Mouse (Mus musculus): ENCODE results near the gene Medag. TPM values are rescaled to one million over a fixed set of nuclear protein-coding genes. Genes with fewer than 3 reads are reported as not detected.

The Medag gene
- polyA plus RNA-seq, 1 experiment from 2014 or later = 0.75 TPM

DNA sequence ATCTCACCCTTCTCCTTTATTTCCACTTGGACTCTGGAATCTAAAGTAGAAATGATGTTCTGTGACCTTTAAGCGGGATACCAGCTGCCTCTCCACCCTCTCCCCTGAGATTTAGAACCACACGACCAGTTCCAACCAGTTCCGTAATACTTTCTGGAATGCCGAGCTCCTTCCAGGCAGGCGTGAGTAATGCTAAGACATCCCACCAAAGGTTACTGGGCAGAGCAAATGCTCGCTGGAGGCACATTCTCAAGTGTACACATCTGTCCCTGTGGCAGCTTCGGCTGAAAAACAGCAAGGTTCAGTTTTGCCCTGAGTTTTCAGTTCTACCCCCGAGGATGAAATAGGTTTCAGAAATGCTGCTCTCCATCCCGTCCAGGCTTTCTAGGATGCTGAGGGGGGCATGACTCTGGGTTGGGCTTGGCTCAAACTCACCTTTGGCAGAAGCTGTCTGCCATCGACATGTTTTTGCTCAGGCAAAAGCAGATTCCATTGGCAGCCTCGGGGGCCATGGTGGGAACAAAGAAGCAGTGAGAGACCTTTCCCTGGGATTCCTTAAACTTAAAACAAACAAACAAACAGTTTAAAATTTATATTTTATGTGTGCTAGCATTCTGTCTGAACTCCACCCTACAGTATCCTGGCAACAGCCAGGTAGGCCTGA lies 21.9 kb upstream of the Medag start:
- peaks cover 11% of the 10 kb centered on the region for H3K4me1 ChIP-seq (replicated peaks; ENCODE audit: control insufficient read depth, insufficient read depth, low read length)
- H3K4me3 ChIP-seq (ENCODE audit: low read depth, low read length) = no peak overlapping the region
- no peak overlapping the region for H3K4me2 ChIP-seq

DNA sequence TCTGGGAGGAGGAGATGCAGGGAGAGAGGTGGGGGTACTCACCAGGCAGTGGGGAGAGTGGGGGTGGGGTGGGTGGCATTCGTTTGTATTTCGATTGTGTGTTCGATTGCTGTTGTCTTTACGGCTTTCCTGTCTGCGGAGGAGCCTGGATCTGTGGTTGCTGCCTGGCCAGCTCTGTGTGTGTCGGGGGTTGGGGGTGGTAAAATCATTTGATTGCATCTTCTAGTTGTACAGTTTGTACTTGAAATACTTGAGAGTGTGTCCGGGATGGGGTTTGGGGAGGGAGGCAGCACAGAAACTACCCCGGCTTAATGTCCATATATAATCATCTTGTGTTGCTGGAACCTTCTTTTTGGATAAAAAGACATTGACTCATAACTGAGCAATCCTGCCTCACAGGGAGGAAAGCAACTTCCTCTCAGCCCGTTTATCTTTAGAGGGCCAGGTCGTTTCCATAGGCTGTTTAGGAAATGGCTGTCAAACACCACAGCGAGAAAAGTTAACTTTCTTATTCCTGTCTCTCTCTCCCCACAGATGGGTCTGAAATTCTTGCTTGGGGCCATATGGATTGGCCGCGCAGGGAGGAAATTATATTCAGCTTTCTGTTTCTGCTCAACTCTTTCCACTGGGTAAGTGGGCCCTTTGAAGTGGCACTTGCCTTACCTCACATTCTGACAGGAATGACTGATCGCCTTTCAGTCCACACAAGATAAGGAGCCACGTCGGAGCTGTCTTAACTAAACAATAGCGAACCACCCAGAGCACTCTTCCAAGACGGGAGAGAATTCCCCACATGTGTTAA lies 19.8 kb upstream of the Medag start:
- no peak overlapping the region for H3K4me3 ChIP-seq (ENCODE audit: low read depth, low read length)
- peaks cover 11% of the 10 kb centered on the region for H3K4me1 ChIP-seq (replicated peaks; ENCODE audit: control insufficient read depth, insufficient read depth, low read length)
- H3K4me2 ChIP-seq = peak overlapping the region; percentile 33
- H3K27me3 ChIP-seq (replicated peaks; ENCODE audit: control insufficient read depth, insufficient read depth, low read length) = no peaks in the 10 kb centered on the region
- DNase-seq (ENCODE audit: low spot score) (no peak), ATAC-seq (replicated peaks; ENCODE audit: low FRiP score) (peak; percentile 26; the same call in 1 of the 2 replicates)
- H3K36me3 ChIP-seq (ENCODE audit: control insufficient read depth, insufficient read depth, low read length) = no peaks in the 10 kb centered on the region
- H3K9me3 ChIP-seq (ENCODE audit: control insufficient read depth, low read length) = no peaks in the 10 kb centered on the region
- peak overlapping the region; percentile 73 for H3K27ac ChIP-seq (ENCODE audit: low read depth, low read length)
- H3K9ac ChIP-seq (ENCODE audit: low read depth, low read length) = no peak overlapping the region
- WGBS = 7% methylated on average over 18 of the region's 18 CpGs

More for the DNA sequence above, 21.9 kb upstream of the Medag start:
- WGBS = 70% methylated on average over 11 of the region's 11 CpGs
- Histone ChIP-seq H3K27ac (ENCODE audit: low read depth, low read length) (no peak overlapping the region), H3K9ac (ENCODE audit: low read depth, low read length) (no peak overlapping the region), H3K27me3 (replicated peaks; ENCODE audit: control insufficient read depth, insufficient read depth, low read length) (no peaks in the 10 kb centered on the region), H3K9me3 (ENCODE audit: control insufficient read depth, low read length) (no peaks in the 10 kb centered on the region), H3K36me3 (ENCODE audit: control insufficient read depth, insufficient read depth, low read length) (no peaks in the 10 kb centered on the region)
- ATAC-seq (replicated peaks; ENCODE audit: low FRiP score) (no peak), DNase-seq (ENCODE audit: low spot score) (no peak)

DNA sequence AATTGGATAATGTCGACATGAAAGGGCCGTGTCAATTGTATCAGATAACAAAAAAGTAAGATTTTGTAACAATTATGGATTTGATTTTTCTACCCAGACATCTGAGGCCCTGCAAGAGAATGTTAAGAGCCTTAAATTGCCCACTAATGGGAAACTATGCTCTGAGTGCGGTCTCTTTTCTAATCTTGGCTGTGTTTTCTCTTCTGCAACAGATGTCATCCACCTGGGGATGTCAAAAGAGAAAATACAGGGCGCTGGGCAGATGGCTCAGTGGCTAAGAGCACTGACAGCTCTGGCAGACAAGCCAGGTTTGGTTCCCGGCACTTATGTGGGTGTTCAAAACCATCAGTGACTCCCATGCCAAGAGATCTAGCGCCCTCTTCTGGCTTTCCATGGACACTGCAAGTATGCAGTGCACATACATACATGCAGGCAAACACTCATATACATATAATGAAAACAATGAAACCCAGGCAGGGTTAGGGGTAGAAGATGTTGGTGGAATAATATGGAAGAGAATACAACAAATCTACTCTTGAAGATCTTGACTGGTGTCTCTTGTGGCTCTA lies 19.0 kb upstream of the Medag start:
- Histone ChIP-seq H3K27ac (ENCODE audit: low read depth, low read length) (peak overlapping the region; percentile 73), H3K4me1 (replicated peaks; ENCODE audit: control insufficient read depth, insufficient read depth, low read length) (peaks cover 11% of the 10 kb centered on the region), H3K27me3 (replicated peaks; ENCODE audit: control insufficient read depth, insufficient read depth, low read length) (no peaks in the 10 kb centered on the region), H3K4me2 (peak overlapping the region; percentile 33; the same call in 1 of the 2 replicates), H3K36me3 (ENCODE audit: control insufficient read depth, insufficient read depth, low read length) (no peaks in the 10 kb centered on the region), H3K4me3 (ENCODE audit: low read depth, low read length) (no peak overlapping the region), H3K9me3 (ENCODE audit: control insufficient read depth, low read length) (no peaks in the 10 kb centered on the region), H3K9ac (ENCODE audit: low read depth, low read length) (no peak overlapping the region)
- no peak for ATAC-seq (replicated peaks; ENCODE audit: low FRiP score)
- DNase-seq (ENCODE audit: low spot score) = no peak
- WGBS = 52% methylated on average over 6 of the region's 6 CpGs

GRCm38 (mm10) chr5:149401446-149401975 lies 10.0 kb upstream of the Medag start:
- Histone ChIP-seq H3K36me3 (ENCODE audit: control insufficient read depth, insufficient read depth, low read length) (no peaks in the 10 kb centered on the region), H3K9ac (ENCODE audit: low read depth, low read length) (no peak overlapping the region), H3K4me1 (replicated peaks; ENCODE audit: control insufficient read depth, insufficient read depth, low read length) (no peaks in the 10 kb centered on the region), H3K4me2 (no peak overlapping the region), H3K9me3 (ENCODE audit: control insufficient read depth, low read length) (peaks cover 2% of the 10 kb centered on the region; the same call in 1 of the 2 replicates), H3K27me3 (replicated peaks; ENCODE audit: control insufficient read depth, insufficient read depth, low read length) (no peaks in the 10 kb centered on the region), H3K27ac (ENCODE audit: low read depth, low read length) (no peak overlapping the region), H3K4me3 (ENCODE audit: low read depth, low read length) (no peak overlapping the region)
- WGBS = 82% methylated on average over 7 of the region's 7 CpGs
- ATAC-seq (replicated peaks; ENCODE audit: low FRiP score) = no peak
- no peak for DNase-seq (ENCODE audit: low spot score)

- Histone ChIP-seq H3K27ac (ENCODE audit: low read depth, low read length) (no peak overlapping the region), H3K4me2 (no peak overlapping the region), H3K4me3 (ENCODE audit: low read depth, low read length) (no peak overlapping the region), H3K27me3 (replicated peaks; ENCODE audit: control insufficient read depth, insufficient read depth, low read length) (no peaks in the 10 kb centered on the region), H3K36me3 (ENCODE audit: control insufficient read depth, insufficient read depth, low read length) (no peaks in the 10 kb centered on the region), H3K9ac (ENCODE audit: low read depth, low read length) (no peak overlapping the region), H3K4me1 (replicated peaks; ENCODE audit: control insufficient read depth, insufficient read depth, low read length) (no peaks in the 10 kb centered on the region), H3K9me3 (ENCODE audit: control insufficient read depth, low read length) (peaks cover 2% of the 10 kb centered on the region; the same call in 1 of the 2 replicates)
- DNase-seq (ENCODE audit: low spot score) = no peak
- no peak for ATAC-seq (replicated peaks; ENCODE audit: low FRiP score)
- WGBS = 85% methylated on average over 10 of the region's 10 CpGs
Observed at GRCm38 (mm10) chr5:149402029-149402428, 9.5 kb upstream of the Medag start.

DNA sequence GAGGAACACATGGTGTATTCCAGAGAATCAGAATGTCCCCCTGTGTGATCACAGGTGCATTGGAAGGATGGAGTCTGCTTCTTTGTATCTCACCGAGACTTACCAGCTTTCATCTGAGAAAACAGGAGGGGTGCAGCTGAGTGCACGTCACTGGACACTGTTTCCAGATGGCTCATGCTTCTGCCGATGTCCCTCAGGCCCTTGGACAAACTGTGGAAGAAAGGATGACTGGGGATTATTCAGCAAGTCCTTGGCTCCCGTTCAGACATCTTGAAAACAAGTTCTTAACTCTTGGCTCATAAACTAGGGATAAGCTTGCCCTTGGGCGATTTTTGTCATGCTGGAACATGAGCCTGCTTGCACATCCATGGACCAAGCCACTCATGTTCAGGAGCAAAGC lies 8.2 kb upstream of the Medag start:
- Histone ChIP-seq H3K9ac (ENCODE audit: low read depth, low read length) (no peak overlapping the region), H3K9me3 (ENCODE audit: control insufficient read depth, low read length) (peaks cover 2% of the 10 kb centered on the region; the same call in 1 of the 2 replicates), H3K27ac (ENCODE audit: low read depth, low read length) (no peak overlapping the region), H3K36me3 (ENCODE audit: control insufficient read depth, insufficient read depth, low read length) (no peaks in the 10 kb centered on the region), H3K4me2 (no peak overlapping the region), H3K4me1 (replicated peaks; ENCODE audit: control insufficient read depth, insufficient read depth, low read length) (no peaks in the 10 kb centered on the region), H3K4me3 (ENCODE audit: low read depth, low read length) (no peak overlapping the region), H3K27me3 (replicated peaks; ENCODE audit: control insufficient read depth, insufficient read depth, low read length) (no peaks in the 10 kb centered on the region)
- DNase-seq (ENCODE audit: low spot score) (no peak), ATAC-seq (replicated peaks; ENCODE audit: low FRiP score) (no peak)
- whole genome bisulfite sequencing = 79% methylated on average over 5 of the region's 5 CpGs

DNA sequence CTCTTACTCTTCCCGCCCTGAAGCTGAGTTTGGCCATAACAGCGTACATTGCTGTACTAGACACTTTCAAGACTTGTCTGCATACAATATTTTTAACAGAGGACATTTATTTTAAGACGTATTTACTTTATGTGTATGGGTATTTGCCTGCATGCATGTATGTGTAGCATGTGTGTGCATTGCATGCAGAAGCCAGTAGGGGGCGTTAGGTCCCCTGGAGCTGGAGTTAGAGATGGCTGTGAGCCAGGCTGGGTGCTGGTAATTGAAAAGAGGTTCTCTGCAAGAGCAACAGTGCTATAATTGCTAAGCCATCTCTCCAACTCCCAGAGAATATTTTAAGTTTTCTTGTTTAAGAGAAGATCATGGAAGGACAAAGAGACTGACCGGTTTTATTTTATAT lies 6.8 kb upstream of the Medag start:
- no peak overlapping the region for H3K9ac ChIP-seq (ENCODE audit: low read depth, low read length)
- 76% methylated on average over 5 of the region's 5 CpGs for WGBS
- no peaks in the 10 kb centered on the region for H3K4me1 ChIP-seq (replicated peaks; ENCODE audit: control insufficient read depth, insufficient read depth, low read length)
- no peak overlapping the region for H3K4me2 ChIP-seq
- H3K9me3 ChIP-seq (ENCODE audit: control insufficient read depth, low read length) = peaks cover 2% of the 10 kb centered on the region; the same call in 1 of the 2 replicates
- no peak overlapping the region for H3K27ac ChIP-seq (ENCODE audit: low read depth, low read length)
- H3K27me3 ChIP-seq (replicated peaks; ENCODE audit: control insufficient read depth, insufficient read depth, low read length) = no peaks in the 10 kb centered on the region
- H3K4me3 ChIP-seq (ENCODE audit: low read depth, low read length) = no peak overlapping the region
- DNase-seq (ENCODE audit: low spot score) = no peak
- H3K36me3 ChIP-seq (ENCODE audit: control insufficient read depth, insufficient read depth, low read length) = no peaks in the 10 kb centered on the region
- no peak for ATAC-seq (replicated peaks; ENCODE audit: low FRiP score)

DNA sequence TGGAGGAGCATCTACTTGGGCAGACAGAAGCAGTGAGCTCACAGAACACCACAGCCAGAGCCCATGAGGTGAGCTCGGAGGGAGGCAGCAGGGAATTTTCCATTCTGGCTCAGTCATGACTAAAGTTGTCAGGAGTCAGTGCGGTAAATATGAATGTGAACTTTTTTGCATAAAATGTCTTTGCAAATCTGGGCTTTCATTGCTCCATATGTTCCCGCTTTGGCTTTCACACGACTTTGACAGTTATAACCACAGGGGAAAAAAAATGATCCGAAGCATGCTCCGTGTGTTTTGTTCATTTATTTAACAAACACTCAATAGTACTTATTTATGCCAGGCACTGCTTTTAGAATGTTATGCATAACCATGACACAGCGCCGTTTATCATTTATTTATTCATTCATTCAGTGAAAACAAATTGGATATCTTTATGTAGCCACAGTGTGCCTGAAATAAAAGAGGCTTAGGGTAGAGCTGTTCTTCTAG lies 4.7 kb upstream of the Medag start:
- no peak overlapping the region for H3K4me3 ChIP-seq (ENCODE audit: low read depth, low read length)
- no peak overlapping the region for H3K4me2 ChIP-seq
- DNase-seq (ENCODE audit: low spot score) (no peak), ATAC-seq (replicated peaks; ENCODE audit: low FRiP score) (no peak)
- 89% methylated on average over 8 of the region's 8 CpGs for WGBS
- peaks cover 11% of the 10 kb centered on the region; the same call in 1 of the 2 replicates for H3K27me3 ChIP-seq (replicated peaks; ENCODE audit: control insufficient read depth, insufficient read depth, low read length)
- H3K36me3 ChIP-seq (ENCODE audit: control insufficient read depth, insufficient read depth, low read length) = no peaks in the 10 kb centered on the region
- H3K9me3 ChIP-seq (ENCODE audit: control insufficient read depth, low read length) = peaks cover 2% of the 10 kb centered on the region; the same call in 1 of the 2 replicates
- H3K4me1 ChIP-seq (replicated peaks; ENCODE audit: control insufficient read depth, insufficient read depth, low read length) = peaks cover 4% of the 10 kb centered on the region
- H3K9ac ChIP-seq (ENCODE audit: low read depth, low read length) = no peak overlapping the region
- H3K27ac ChIP-seq (ENCODE audit: low read depth, low read length) = no peak overlapping the region
